Mouse (Mus musculus): ENCODE data around the gene Cntn4. TPM values are rescaled to one million over a fixed set of nuclear protein-coding genes. Genes with fewer than 3 reads are reported as not detected.

Cntn4 gene
- total RNA-seq, 2 experiments from 2014 or later, result 63.9 to 69.4 TPM

DNA sequence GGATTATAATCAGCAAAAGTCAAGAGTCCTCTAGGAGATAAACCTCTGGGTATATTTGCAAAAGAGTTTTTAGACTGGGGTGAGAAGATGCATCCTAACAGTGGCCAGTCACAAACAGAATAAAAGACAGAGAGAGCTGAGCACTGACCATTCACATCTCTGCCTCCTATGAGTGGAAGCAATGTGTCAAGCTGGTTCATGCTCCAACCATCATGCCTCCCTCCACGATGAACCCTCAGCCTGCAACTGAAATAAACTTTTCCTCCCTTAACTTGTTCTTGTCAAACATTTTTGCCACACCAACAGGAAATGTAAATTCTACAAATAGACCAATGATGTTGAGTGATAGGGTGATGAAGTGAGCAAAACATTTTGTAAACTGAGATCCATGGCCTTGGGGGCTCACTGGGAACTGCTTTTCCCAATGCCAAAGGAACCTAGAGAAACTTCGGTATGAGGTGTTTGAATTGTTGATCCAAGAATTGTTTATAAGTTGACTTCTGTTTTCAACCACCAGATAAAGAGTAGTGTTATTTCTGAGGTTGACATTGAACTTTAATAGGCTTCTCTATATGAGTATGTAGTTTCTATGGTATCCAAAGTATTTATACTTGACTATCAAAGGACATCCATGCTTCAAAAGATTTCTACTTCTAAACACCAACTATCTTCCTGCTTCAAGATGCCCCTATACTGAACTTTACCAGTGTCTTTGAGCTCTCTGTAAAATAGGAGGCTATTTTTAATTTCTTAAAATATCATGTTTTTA is 794.6 kb downstream of the Cntn4 start:
- H3K27ac ChIP-seq, result no peak overlapping the region
- intact Hi-C loops (cut with DNase I), result no loop called here
- DNase-seq (ENCODE audit: extremely low spot score in 1 of 2, low spot score in 2 of 2), result no peak
- TF ChIP-seq CTCF (IDR thresholded peaks at IDR 0.05), result no peak
- no peak overlapping the region for H3K4me3 ChIP-seq

DNA sequence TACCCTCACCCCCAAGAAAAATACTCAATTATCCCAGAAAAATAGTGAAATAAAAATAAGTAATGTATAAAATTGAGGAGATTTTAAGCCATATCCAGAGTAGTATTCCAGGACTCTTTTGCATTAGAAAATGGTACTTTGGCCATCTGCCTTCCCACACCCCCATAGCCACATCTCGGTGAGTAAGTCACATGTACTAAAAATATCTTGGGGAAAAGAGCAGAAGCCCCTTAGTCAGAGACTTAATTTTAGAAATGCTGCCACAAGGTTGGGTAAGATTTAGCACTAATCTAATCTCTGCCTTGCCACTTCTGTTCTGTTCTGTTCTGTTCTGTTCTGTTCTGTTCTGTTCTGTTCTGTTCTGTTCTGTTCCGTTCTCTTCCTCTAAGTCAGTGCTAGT is 796.4 kb downstream of the Cntn4 start:
- no peak for DNase-seq (ENCODE audit: extremely low spot score in 1 of 2, low spot score in 2 of 2)
- no peak for TF ChIP-seq CTCF (IDR thresholded peaks at IDR 0.05)
- intact Hi-C loops (cut with DNase I), result no loop called here
- Histone ChIP-seq H3K4me3 (no peak overlapping the region), H3K27ac (peak overlapping the region; percentile 16)

- TF ChIP-seq CTCF (IDR thresholded peaks at IDR 0.05), result no peak
- DNase-seq (ENCODE audit: extremely low spot score in 1 of 2, low spot score in 2 of 2), result no peak
- intact Hi-C loops (cut with DNase I), result no loop called here
- Histone ChIP-seq H3K27ac (no peak overlapping the region), H3K4me3 (no peak overlapping the region)
Measured at GRCm38 (mm10) chr6:106481533-106481932, 804.1 kb downstream of the Cntn4 start.

- intact Hi-C loops (cut with DNase I), result loop anchor here (5.0 kb wide), 1 partner anchor 69 kb away; no protein-coding TSS in a partner anchor
- Histone ChIP-seq H3K4me3 (no peak overlapping the region), H3K27ac (peak overlapping the region; percentile 37; the same call in 1 of the 2 replicates)
- no peak for TF ChIP-seq CTCF (IDR thresholded peaks at IDR 0.05)
- DNase-seq (ENCODE audit: extremely low spot score in 1 of 2, low spot score in 2 of 2), result no peak
Measured at GRCm38 (mm10) chr6:106496303-106496702, 818.8 kb downstream of the Cntn4 start.

DNA sequence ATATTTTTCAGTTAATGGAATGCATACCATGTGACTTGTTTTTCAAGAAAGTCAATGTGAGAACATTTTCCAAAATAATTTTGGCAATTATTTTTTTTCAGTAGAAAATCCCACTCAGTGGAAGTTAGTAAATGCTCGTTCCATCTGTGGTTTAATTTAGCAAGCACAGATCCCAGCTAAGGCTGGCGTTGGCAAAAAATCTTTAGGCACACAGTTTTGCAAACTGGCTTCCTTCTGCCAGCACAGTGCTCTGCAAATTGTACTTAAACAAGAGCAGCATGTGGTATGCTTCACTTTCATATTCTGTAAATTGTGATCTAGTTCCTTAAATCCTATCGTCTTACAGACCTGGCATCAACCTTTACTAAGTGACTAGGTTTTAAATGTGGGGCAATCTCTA is 821.7 kb downstream of the Cntn4 start:
- intact Hi-C loops (cut with DNase I), result loop anchor here (5.0 kb wide), 1 partner anchor 72 kb away; no protein-coding TSS in a partner anchor
- DNase-seq (ENCODE audit: extremely low spot score in 1 of 2, low spot score in 2 of 2), result peak in 1 of 2 experiments; percentile 30
- Histone ChIP-seq H3K4me3 (no peak overlapping the region), H3K27ac (peak overlapping the region; percentile 79)
- TF ChIP-seq CTCF (IDR thresholded peaks at IDR 0.05), result no peak

- Histone ChIP-seq H3K27ac (peak overlapping the region; percentile 54), H3K4me3 (no peak overlapping the region)
- DNase-seq (ENCODE audit: extremely low spot score in 1 of 2, low spot score in 2 of 2), result peak; percentile 28 to 43
- no peak for TF ChIP-seq CTCF (IDR thresholded peaks at IDR 0.05)
- intact Hi-C loops (cut with DNase I), result loop anchor here (5.0 kb wide), 1 partner anchor 167 kb away; no protein-coding TSS in a partner anchor
Measured at GRCm38 (mm10) chr6:106503961-106504360, 826.5 kb downstream of the Cntn4 start.

DNA sequence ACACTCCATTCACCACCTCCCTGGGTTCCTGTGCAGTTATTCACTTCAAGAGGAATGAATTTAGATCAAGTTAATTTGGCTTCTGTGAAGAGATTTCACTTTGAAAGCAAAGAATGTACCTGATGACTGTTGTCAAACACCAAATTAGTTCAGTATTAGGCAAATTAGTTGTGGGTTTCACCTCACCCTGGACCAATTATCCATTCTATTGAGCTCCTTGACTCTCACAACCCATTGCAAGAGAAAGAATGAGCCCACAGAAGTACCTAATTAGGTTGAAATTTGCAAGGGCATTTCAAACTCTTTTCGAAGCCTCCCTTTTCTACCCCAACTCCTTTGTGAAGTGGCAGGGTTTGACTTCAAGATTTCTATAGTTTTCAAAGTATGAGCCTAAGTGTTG is 842.9 kb downstream of the Cntn4 start:
- intact Hi-C loops (cut with DNase I), result no loop called here
- TF ChIP-seq CTCF (IDR thresholded peaks at IDR 0.05), result no peak

GRCm38 (mm10) chr6:106543500-106543899 is 866.0 kb downstream of the Cntn4 start:
- no peak for DNase-seq (ENCODE audit: extremely low spot score in 1 of 2, low spot score in 2 of 2)

More for the DNA sequence above, 842.9 kb downstream of the Cntn4 start:
- no peak overlapping the region for H3K4me3 ChIP-seq
- no peak for DNase-seq (ENCODE audit: extremely low spot score in 1 of 2, low spot score in 2 of 2)
- H3K27ac ChIP-seq, result no peak overlapping the region

GRCm38 (mm10) chr6:106561649-106562048 is 884.2 kb downstream of the Cntn4 start:
- DNase-seq (ENCODE audit: extremely low spot score in 1 of 2, low spot score in 2 of 2), result no peak
- no peak for TF ChIP-seq CTCF (IDR thresholded peaks at IDR 0.05)
- Histone ChIP-seq H3K27ac (no peak overlapping the region), H3K4me3 (no peak overlapping the region)
- intact Hi-C loops (cut with DNase I), result no loop called here

More at GRCm38 (mm10) chr6:106543500-106543899, 866.0 kb downstream of the Cntn4 start:
- no peak overlapping the region for H3K27ac ChIP-seq
- no peak overlapping the region for H3K4me3 ChIP-seq
- TF ChIP-seq CTCF (IDR thresholded peaks at IDR 0.05), result peak; percentile 48
- intact Hi-C loops (cut with DNase I), result no loop called here

- no peak for DNase-seq (ENCODE audit: extremely low spot score in 1 of 2, low spot score in 2 of 2)
- no peak overlapping the region for H3K27ac ChIP-seq
- H3K4me3 ChIP-seq, result no peak overlapping the region
- TF ChIP-seq CTCF (IDR thresholded peaks at IDR 0.05), result no peak
- intact Hi-C loops (cut with DNase I), result no loop called here
Measured at GRCm38 (mm10) chr6:106565316-106565715, 887.9 kb downstream of the Cntn4 start.

GRCm38 (mm10) chr6:106565769-106566459 is 888.5 kb downstream of the Cntn4 start:
- intact Hi-C loops (cut with DNase I), result no loop called here
- Histone ChIP-seq H3K27ac (no peak overlapping the region), H3K4me3 (no peak overlapping the region)
- TF ChIP-seq CTCF (IDR thresholded peaks at IDR 0.05), result no peak
- DNase-seq (ENCODE audit: extremely low spot score in 1 of 2, low spot score in 2 of 2), result no peak

DNA sequence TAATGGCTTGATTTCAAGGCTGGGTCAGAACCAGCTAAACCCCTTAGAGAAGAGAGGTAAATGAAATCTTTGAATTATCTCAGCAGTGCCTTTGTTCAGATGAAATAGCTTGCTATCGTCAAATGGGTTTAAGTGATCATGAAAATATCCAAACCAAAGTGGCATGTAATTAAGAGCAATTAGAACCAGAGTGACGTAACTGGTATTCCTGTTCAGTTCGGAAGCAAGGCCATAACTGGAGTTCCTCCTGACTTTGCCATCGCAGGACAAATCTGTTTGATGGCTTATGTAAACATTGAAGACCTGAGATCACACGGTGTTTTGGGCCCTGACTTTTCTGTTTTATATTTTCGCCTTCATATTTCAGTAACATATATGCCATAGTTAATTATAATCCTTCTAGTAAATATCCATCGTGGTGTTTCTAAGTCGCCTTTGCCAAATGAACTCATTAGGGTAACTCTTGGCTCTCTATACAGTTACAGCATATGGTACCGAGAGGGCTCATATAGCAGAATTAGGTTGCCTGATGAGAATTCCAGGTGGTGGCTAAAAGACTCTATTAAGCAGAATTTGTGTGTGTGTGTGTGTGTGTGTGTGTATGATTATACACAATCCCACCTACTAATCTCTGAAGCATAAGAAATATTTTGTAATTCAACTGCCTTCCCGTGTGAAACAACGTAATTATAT is 889.6 kb downstream of the Cntn4 start:
- DNase-seq (ENCODE audit: extremely low spot score in 1 of 2, low spot score in 2 of 2), result no peak
- no peak for TF ChIP-seq CTCF (IDR thresholded peaks at IDR 0.05)
- Histone ChIP-seq H3K27ac (no peak overlapping the region), H3K4me3 (no peak overlapping the region)
- intact Hi-C loops (cut with DNase I), result no loop called here

All from left cerebral cortex, adult 2 months (tissue).